Mouse (Mus musculus) heart, postnatal 10 days (tissue): ENCODE measurements at regions not wholly inside any gene's neighbourhood (a gene's known extent, or its start where the extent isn't known, plus 50 kb on each side); places are given as distances from the start of the nearest gene placed in this dataset.

Experiments used
- DNase-seq, 2 experiments: peaks; one replicate each; pipeline ENCODE4 v3.0.0; 2021
- intact Hi-C: fragments of 180-260 bp; cut with DNase I; formaldehyde crosslinking; loops from one replicate; pipeline ENCODE4 v1.15.1; 2025

DNA sequence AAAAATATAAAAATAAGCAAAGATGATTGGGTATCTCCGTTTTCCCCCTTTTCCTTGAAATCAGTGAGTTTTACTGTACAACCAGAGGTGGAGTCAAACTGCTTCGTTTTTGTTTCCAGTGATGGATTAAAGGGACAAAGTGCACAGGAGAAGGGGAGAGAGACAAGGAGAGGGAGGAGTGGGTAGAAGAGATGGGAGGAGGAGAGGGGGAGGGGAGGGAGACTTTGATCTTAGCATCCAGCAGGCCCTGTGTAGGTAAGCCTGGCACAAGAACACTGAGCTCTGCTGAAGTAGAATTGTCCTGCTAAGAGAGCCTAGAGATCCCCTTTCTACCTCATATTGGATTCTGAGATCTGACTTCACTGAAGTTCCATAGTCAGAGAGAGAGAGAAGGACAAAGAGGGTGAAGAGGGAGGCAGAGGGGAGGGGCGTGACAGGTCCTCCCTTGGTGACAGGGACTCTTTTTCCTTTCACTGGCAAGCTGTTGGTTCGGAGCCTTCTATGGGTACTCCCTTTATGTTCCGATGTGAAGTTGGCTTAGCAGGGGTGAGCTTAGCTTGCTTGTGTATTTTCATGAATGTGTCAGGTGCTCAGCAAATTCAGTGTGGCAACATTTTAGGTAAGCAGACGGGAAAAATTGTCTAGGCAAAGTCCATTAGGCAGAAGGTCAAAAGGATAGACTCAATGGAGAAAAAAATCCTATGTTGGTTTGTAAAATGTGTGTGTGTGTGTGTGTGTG lies 154.4 kb upstream of the Tnp1 start:
- intact Hi-C loops, result no loop called here
- no peak for DNase-seq

DNA sequence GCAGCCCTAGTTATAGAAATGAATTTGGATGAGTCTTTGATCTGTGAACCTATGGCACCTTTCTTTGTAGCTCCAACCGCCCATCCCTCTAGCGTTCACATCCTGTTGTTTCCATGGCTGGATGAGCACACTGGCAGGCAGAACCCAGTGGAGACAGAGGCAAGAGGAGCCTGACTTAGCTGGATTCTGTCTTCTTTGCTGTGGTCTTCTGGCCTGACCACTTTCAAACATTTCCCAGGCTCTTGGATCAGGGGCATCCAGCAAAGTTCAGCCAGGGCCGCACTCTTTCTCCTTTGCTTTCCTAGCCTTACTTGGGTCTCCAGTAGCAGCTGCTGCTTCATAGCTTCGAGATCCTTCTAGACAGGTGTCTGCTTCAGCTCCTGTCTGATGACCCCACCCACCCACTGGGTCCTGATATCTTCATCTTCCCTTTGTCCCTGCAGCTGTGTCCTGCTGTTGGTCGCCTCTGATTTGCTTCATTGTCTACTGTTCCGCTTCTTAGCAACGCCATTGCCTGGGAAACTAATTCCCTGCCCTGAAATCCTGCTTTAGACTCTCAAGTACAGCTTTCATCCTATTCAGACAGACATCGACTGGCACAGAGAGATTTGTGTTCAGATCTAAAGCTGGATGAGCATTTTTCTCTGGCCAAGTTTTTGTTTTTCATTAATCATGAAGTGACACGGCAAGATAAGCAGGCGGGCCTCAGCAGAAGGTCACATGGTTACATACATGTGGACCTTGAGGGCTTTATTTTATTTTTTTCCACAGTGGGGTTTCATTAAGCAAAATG lies 153.6 kb upstream of the Tnp1 start:
- intact Hi-C loops, result no loop called here
- peak in 1 of 2 experiments; percentile 21 for DNase-seq

DNA sequence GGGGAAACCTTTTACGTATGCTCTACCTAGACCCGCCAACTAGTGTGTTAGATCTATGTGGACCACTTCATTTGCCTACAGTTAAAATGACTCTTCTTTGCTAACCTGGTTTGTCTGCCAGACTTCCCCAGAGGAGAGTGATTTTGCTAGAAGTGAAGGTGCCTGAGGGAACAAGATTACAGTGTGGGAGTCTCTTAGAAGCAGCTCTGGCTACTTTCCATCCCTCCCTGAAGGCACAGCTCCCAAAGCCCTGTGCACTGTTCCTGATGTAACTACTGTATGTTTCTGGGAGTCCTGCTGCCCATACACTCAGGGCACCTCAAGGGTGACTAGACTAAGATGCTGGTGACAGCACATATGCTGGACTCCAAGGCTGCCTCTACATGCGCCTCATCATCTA lies 144.5 kb upstream of the Tnp1 start:
- intact Hi-C loops, result no loop called here
- no peak for DNase-seq

DNA sequence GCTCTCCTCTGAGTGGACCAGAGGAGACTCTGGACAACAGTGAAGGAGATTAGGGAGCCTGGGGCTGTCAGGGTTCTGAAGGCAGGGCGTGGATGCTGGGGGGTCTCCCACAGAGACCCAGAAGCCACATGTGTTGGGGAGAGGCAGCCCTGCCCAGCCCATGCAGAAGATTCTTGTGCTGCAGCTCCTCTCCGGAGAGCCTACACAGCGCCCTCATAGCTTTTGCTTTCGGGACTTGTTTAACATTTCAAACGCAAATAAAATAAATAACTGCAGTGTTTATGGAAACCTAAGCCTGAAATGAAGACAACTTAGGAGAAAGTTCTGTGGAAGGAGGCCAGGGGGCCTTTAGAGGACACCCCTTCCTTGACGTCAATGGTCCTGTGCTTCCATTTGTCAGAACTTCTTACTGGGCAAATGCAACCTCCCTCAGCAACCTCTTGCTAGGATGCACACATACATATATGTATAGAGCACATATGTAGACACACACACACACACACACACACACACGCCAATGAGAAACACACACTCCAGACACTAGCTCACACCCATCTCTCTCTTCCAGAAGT lies 143.8 kb upstream of the Tnp1 start:
- DNase-seq, result no peak
- intact Hi-C loops, result no loop called here

DNA sequence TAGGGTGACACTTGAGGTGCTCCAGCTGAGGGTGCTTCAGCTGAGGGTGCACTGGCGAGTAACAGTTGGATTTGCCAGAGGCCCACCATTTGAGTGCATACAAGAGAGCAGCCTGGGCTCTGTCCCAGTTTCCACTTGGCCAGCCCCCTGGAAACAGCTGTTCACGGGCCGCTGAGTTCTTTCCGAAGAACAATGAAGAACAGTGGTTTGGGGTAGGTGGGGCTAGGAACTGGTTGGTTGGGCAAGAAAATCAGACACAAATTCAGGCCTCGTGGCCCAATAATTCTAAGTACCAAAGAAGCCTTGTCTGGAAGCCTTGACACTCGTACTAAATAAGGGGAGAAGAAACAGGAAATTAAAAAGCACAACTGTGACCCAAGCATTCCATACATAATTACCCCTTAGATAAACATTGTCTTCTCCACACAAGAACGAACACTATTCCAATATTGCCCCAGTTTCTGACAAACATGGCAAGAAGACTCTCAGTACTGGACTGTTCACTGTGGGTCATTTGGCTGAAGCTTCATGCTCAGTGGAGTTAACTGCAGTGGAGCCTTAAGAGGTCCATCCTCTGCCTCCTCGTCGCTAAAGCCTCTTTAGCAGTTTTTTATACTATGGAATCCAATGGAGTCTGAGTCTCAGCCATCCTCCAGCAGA lies 137.9 kb upstream of the Tnp1 start:
- DNase-seq, result peak; percentile 63 to 67
- intact Hi-C loops, result loop anchor here (5.0 kb wide), 1 partner anchor 81 kb away; no protein-coding TSS in a partner anchor

DNA sequence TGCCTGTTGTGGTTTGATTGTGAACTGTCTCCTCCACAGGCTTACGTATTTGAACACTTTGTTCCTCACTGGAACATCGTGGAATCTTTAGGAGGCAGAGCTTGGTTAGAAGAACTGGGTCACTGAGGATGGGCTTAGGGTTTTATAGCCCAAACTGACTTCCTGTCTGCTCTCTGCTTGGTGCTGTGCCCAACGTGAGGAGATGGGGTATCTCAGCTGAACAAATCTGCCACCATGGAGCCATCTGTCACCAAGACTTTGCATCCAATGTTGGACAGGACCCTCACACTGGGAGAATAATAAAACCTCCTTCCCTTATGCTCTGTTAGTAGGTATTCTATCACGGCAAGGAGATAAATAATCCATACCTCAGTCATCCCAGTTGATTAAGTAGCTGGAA lies 134.2 kb upstream of the Tnp1 start:
- intact Hi-C loops, result loop anchor here (5.0 kb wide), 1 partner anchor 78 kb away; no protein-coding TSS in a partner anchor
- DNase-seq, result no peak

DNA sequence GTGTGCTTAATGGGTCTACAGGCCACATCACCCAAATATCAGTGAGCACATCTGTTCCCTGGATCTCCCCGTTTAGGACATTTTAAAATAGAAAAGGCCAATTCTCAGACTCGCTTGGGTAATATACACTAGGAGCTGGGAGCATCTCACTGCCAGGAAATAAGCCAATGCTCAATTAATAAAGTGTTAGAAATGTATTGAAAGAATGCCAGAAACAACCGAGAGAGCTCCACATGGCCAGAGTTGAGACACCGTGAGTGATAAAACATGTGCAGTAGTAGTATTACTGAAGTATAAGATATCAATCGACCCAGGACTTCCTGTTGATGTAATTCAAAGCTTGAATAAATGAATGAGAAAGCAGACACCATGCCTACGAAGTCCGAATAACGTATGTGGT lies 127.1 kb upstream of the Tnp1 start:
- intact Hi-C loops, result no loop called here
- no peak for DNase-seq

DNA sequence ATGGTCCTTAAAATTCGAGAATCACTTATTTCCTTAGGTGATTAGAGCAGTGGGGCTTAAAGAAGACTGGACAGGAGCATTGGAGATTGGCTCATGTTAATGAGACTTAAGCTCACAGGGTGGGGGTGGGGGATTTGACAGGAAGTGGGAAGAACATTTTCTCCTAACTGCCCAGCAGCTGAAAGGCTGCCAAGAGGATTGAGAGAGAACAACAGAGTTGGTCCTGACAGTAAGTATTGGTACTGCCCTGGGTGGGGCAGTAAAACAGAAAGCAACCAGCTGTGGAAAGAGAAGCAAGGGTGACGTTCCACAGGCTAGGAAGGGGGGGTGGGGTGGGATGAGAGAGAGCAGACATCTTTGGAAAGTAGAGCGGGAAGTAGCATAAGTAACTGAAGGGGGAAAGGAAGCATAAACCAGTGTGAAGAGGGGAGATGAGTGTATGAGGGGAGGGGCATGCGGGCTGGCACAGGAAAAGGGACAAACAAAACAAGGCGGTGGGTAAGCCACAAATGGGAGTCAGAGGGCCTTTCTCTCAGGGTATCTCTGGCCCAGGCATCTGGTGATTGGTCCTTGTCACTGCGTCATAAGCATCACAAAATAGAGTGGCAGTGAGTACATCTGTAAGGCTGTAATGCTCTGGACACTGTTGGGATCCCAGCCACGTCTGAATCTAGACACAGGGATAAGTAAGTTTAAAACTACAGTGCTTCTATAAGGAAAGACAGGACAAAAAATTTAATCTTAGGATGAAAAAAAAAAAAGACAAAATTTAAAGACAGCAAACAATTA lies 125.0 kb upstream of the Tnp1 start:
- intact Hi-C loops, result no loop called here
- peak in 1 of 2 experiments; percentile 17 for DNase-seq

DNA sequence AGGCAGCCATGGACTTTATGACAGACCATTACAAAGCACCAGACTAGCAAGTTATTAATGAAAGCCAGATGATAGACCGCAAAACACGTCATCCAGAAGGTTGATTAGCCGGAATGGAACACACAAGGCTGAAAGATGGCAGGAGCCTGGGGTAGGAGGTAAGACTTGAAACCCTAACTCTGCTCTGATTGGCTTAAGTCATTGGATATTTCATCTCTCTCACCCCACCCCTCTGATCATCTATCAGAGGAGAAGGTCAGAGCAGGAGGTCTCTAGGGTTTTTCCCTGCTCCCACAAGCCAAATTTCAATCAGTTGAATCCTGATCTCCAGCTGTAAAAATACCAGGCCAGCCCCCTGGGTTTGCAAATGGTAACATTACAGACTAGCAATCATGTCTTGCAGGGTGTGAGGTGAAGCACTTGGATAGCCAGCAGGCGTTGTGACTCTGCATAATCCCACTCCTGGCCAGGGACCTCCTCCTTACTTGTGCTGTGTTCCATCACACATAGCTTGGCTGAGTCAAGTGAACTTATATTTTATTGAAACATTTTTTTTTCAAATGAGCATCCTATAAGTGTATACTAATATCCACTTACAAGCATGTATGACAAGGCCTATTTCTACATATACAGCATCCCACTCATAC lies 114.6 kb upstream of the Tnp1 start:
- no peak for DNase-seq
- intact Hi-C loops, result no loop called here

DNA sequence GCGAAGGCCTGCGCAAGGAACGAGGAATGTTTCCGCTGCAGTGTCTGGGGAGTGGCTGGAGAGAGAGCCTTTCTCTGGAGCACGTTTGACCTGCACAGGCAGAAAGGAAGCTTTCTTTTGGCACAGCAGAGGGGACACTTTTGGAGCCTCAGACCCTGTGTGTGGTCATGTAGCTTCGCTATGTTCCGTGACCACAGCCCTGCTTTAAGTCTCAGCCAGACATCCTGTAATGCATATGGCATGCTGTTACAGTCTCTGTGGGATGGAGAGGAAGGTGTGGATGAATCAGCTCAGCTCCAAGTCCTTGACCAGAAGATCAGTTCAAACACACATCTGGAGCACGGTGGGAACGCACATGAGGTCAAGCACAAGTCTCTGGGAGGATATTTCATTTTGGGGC lies 107.3 kb upstream of the Tnp1 start:
- DNase-seq, result no peak
- intact Hi-C loops, result no loop called here

DNA sequence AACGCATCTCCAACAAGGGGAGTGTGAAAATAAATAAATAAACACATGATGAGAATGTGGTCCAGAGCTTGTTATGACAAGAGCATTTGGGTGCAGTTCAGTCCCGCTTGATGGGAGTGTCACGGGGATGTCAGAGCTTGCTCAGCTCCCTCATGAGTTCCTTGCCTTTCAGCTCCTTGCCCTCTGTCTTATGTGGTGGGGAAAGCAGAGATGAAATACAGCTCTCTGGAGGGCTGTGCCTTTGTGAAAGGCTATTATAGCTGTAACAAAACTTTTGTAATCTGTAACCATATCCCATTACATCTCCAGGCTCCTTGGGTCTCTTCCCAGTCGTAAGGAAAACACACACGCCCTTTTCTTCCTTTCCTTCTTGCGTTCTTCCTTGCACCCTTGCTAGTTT lies 103.0 kb upstream of the Tnp1 start:
- no peak for DNase-seq

DNA sequence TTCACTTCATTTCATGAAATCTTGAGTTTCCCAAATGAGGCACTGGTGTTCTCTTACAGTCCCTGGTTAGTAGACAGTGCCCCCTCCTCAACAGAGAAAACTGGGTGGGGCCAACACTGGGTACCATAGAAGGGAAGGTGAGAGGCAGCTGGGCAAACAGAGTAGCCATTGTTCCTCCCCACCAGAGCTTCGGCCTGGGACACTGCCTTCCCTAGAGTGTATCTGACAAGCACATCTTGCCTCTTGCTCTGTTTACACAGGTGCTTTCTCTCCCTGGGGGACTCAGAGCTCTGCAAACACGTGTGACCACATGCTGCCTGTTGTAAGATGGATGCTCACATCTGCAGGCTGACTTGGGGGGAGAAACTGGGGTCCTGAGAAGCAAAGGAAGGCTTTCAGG lies 100.8 kb upstream of the Tnp1 start:
- DNase-seq, result no peak
- intact Hi-C loops, result no loop called here

More for the DNA sequence above, 103.0 kb upstream of the Tnp1 start:
- intact Hi-C loops, result no loop called here

DNA sequence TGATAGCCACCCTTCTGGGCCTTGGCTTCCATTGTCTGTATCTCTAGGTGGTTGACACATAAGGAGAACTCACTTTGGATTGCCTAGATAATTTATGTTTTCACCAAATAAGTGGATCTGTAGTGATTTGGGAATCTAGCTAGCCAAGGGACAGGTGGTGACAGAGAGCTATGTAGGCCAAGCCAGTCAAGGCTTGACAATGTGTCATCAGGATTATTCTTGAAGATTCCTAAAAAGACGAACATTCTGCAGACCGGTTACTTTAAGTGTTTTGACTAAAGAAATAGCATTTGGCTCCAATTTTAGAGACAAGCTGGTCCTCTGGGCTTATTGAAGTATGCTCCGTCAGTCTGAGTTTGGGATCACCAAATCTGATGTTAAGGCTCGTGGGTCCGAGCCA lies 100.1 kb upstream of the Tnp1 start:
- no peak for DNase-seq
- intact Hi-C loops, result no loop called here

DNA sequence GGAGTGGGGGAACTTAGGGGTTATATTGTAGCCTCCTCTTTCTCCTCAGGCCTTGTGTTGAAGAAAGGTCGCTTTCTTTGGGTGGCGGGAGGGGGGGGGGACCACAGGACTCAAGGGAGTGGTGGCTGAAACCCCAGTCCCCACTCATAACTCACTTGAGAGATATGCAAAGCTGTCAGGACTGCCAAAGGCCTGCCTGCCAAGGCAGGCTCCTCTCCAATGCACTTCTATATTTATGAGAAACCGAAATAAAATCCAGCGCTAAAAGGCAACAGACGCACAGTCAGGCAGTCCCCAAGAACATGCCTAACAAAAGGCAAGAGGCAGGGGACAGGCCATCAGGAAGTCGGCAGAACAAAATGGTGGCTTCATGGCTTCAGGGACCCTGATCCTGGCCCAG lies 97.4 kb upstream of the Tnp1 start:
- peak; percentile 40 to 55 for DNase-seq
- intact Hi-C loops, result no loop called here

DNA sequence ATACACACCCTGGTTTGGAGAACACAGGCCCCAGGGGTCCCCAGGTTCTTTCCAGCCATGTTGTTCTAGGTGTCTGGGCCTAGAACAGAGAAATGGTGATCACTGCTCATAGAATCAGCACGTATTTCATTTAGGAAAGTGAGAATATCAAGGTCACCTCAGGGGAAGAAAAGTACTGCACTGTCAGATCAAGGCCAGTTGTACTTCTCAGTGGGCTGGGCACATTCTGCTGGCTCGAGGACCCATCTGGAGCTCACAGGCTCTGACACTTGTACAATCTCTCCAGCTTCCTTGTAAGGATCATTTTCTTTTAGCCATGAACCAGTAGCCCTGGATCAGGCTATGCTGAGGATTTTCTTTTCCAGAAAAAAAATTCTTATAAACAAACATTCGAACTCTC lies 97.0 kb upstream of the Tnp1 start:
- intact Hi-C loops, result no loop called here
- no peak for DNase-seq

DNA sequence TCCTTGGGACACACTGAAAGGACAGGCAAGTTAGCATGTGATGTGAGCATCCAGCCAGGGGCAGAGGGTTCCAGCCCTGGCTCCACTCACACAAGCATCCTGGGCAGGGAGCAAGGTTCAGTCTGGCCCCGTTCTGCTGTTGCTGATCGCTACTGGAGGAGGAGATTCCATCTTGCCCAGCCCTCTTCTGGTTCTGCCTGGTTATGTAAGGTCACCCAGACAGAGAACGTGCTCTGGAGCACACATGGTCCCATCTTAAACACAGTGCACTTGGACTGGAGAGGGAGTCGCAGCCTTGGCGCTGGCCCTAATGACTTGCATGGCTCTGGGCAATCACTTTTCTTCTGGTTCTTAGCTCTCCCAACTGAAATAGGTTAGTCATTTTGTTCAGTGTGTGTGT lies 96.2 kb upstream of the Tnp1 start:
- intact Hi-C loops, result no loop called here
- DNase-seq, result no peak

DNA sequence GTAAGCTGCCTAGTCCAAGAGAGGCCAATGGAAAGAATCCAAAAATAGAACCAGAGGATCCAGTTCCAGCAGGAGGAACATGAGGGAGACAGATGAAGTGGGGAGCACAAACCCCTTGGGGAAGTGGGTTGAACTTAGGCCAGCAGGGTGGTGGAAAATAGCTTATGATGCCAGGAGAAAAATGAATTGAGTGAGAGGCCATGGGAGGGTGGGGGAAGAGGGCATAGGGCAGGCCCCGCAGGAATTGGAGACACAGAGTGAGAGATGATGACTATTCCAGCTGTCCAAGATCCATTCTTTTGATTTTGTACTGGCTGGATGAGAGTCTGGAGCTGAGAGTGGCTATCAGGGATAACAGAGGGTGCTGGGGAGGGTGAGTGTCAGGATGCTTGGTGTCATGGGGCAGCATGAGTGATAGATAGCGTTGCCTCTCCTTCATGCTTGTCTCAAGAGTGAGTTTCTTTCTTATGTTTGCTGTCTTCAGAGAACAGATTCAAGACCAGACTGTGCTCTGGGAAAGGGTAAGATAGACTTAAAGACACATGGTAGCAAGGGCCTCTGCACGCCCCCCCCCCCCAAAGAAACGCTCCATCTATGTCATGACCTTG lies 90.3 kb upstream of the Tnp1 start:
- intact Hi-C loops, result no loop called here
- DNase-seq, result peak; percentile 42 to 46

DNA sequence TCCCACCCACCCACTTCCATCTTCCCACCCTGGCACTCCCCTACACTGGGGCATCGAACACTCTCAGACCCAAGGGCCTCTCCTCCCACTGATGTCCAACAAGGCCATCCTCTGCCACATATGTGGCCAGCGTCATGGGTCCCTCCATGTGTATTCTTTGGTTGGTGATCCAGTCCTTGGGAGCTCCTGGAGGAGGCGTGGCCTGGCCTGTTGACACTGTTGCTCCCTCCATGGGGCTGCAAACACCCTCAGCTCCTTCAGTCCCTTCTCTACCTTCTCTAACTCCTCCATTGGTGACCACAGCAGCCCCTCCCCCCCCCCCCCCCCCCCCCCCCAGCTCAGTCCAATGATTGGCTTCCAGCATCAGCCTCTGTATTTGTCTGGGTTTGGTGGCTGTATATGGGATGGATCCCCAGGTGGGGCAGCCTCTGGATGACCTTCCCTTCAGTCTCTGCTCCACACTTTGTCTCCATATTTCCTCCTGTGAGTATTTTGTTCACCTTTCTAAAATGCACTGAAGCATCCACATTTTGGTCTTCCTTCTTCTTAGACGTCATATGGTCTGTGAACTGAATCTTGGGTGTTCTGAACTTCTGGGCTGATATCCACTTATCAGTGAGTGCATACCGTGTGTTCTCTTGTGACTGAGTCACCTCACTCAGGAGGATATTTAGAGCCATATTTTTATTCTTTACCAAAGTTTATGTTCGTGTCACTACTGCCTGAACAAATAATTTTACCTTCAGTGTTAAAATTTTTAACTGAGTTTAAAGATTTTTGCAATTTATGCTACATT lies 82.1 kb upstream of the Tnp1 start:
- DNase-seq, result no peak
- intact Hi-C loops, result no loop called here

DNA sequence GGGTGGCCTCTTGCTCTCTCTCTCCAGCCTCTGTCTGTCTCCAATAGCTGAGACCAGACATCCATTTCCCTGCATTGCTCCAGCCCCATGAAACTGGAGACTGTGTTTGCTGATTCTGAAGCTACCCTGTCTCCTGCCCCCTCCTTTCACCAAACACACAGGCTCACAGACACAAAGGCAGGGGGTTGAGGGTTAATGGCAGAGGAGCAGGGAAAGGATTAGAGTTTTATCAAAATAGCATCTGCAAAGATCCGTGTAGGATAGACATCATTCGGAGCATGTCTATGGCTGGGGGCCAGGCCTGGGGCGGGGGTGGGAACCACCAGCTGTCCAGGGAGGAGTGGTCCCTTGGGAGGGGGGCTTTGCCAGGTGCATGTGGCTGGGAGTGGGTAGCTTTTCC lies 73.9 kb upstream of the Tnp1 start:
- intact Hi-C loops, result no loop called here
- DNase-seq, result no peak
